Mouse (Mus musculus): ENCODE results near the gene Sept9. TPM values are rescaled to one million over a fixed set of nuclear protein-coding genes. Genes with fewer than 3 reads are reported as not detected.

Sept9 gene
- total RNA-seq, 4 experiments from 2014 or later, result 68.1 to 76.4 (median 71.0) TPM

DNA sequence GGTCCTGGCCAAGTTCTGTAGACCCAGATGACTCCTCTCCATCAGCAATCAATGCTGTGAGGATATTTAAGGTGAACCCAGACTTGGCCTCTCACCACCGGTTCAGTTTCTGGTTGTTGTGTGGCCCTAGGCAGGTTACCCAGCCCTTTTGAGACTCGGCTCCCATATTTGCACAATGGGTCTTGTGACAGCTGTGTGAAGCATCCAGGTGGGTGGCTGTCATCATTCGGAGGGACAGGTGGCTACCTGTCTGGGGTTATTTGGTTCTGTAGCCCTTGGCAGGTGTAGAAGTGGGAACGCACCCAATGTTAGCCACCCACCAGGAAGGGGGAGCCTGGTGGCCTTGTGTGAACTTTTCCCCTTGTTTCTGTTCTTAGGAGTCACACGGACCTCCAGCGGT lies 19.0 kb downstream of the Sept9 start:
- no peak for DNase-seq (ENCODE audit: low spot score in 2 of 2)

DNA sequence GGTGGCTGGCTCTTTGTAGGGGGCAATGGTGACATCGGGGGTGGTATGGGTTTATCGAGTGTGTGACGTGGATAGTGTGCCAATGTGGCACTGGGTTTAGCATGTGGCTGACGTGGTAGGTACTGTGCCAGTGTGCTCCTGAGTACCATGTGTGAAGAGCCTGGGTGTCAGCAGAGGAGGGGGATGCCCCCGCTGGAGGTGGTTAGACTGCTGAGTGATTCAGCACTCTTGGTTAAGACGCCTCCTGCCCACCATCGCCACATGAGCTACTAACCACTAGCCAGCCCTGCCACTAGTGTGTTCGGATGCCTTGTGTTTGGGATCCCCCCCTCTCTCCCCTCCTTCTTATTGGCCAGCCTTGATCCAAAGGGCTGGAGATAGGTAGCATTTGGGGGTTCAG lies 21.3 kb downstream of the Sept9 start:
- no peak for DNase-seq (ENCODE audit: low spot score in 2 of 2)

DNA sequence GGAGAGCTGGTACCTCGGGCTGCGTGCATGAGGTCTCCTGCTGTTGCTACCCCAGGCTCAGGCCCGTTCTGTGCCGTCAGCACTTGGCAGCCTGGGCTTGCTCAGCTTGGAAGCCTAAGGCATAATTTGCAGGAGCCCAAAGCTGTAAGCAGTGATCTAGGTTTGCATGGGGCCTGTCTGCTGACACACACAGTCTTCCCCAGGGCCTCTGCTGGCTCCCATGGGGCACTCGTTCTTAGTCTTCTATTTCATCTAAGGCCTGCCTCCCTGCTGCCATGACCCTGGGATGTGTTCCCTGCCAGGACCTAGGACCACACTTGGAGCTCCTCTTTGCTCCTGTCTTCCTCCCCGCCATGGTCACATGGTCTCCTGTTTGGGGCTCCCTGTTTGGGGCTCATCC lies 21.7 kb downstream of the Sept9 start:
- DNase-seq (ENCODE audit: low spot score in 2 of 2), result no peak

DNA sequence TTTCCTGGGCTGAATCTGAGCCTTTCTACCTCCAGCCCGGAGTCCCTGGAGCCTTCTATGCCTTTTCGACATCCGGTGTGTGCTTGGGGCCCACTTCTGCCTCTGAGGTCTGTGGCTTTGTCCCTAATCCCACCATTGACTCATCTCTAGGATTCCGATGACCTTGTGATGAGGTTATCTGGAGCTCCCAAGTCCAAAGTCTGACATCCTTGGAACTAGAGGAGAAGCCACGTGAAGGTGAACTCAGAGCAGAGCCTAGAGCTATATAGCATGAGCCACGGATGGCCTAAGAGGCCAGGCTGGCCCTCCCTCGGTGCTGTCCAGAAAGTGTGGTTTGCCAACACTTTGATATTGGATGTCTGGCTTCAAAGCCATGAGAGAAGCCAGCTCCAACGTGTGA lies 23.4 kb downstream of the Sept9 start:
- no peak for DNase-seq (ENCODE audit: low spot score in 2 of 2)

DNA sequence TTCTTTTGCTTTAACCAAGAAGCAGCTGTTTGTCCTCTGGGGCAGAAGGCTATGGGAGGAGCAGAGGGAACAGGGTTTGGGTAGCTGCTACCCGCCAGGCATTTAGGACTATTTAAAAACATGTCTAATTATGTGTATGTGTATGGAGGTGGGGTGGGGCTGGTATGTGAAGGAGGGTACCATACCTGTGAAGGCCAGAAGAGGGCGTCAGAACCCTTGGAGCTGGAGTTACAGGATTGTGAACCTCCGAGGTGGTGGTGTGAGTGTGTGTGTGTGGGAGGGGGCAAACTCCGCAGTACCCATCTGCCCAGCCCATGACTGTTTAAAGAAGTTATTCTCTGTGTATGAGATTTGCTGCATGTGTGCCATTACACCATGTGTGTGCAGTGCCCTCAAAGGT lies 25.3 kb downstream of the Sept9 start:
- DNase-seq (ENCODE audit: low spot score in 2 of 2), result no peak

DNA sequence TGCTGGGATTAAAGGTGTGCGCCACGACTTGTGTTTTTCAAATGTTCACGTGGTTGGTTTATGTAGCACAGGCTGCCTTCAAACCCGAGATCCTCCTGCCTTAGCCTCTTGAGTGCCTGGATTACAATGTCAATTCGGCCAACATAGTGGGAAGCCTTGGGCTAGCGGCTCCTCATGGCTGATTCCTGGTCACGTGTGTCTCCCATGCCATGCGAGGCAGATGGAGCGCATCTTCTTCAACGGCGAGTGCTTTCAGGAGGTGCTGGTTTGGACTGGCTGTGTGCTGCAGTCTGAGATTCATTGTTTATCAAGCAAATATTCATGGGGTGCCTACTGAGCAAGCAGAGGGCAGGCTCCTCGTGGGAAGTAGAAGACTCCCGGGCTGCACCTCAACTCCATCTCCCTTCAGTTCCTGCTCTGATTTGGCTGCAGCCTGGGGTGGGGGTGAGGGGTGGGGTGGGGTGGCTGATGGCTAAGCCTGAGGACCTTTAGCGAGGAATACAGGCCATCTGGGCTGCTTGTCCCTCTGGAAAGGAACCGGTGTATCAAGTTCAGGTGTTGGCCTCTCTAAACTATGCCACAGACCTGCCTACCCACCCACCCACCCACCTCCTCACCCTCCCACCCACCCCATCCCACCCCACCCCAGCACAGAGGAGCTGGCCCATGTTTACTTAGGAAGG lies 26.2 kb downstream of the Sept9 start:
- no peak for DNase-seq (ENCODE audit: low spot score in 2 of 2)

DNA sequence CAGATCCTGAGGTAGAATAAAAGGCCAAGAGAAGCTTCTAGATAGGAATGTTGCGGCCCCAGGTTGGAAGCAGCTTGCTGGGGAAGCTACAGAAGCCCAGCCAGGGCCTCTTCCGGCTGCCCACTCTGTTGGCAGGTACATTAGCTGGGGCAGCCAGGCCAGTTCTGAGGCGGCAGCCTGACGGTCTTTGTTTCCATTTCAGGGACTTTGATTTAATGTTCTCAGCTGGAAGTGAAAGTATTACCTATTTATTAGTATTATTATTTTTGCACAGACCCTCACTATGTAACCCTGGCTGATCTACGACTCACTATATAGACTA lies 26.7 kb downstream of the Sept9 start:
- no peak for DNase-seq (ENCODE audit: low spot score in 2 of 2)

DNA sequence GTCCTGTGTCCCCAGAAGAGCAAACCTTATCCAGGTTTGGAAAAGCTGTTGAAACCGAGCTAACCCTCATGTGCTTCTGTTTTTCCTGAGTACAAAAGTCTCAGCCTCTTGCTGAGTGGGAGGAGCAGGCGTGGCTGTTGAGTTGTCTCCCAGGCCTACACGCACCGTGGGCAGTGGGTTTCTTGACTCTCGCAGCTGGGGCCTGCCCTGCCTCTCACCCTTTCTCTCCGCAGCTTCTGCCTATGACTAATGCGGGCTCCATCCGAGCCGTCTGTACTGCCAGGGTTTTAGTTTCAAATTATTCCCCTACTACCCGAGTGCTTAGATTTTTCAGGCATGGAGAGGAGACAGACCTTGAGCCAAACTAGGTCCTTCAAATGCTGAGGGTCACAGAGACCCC lies 28.7 kb downstream of the Sept9 start:
- no peak for DNase-seq (ENCODE audit: low spot score in 2 of 2)

DNA sequence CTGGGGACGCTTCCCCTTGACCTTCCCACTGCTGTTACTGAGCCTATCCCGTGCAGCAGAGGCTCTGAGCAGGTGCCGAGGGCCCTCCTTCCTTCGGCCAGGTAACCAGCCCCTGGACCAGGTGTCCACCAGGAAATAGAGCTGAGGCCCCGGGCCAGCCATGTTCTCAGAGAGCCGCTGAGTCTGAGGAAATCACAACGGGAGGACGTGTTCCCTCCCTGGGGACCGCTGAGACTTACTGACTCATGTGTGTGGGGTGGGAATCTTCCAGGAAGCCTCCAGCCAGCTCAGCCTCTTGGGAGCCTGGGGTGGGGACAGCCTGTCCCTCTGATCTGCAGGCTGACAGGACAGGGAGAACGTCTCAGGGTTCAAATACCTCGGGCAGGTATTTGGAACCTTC lies 32.1 kb downstream of the Sept9 start:
- no peak for DNase-seq (ENCODE audit: low spot score in 2 of 2)

DNA sequence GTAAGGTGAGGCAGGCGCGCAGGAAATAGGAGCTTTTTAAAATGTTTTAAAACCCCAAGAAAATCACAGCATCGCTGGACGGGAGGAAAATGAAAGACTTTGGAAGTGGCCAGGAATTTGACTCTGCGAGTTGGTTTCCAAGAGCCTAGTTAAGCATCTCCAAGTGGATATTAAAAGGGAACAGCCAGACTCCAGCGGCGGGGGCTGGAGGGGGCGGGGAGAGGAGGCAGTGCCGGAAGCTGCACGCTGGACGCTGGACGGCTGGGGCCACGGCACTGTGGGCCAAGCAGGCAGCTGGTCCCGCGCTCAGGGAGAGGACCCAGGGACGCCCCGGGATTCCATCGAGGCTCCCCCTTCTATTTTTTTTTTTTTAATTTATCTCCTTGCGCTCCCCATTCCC lies 32.6 kb downstream of the Sept9 start:
- DNase-seq (ENCODE audit: low spot score in 2 of 2), result no peak

DNA sequence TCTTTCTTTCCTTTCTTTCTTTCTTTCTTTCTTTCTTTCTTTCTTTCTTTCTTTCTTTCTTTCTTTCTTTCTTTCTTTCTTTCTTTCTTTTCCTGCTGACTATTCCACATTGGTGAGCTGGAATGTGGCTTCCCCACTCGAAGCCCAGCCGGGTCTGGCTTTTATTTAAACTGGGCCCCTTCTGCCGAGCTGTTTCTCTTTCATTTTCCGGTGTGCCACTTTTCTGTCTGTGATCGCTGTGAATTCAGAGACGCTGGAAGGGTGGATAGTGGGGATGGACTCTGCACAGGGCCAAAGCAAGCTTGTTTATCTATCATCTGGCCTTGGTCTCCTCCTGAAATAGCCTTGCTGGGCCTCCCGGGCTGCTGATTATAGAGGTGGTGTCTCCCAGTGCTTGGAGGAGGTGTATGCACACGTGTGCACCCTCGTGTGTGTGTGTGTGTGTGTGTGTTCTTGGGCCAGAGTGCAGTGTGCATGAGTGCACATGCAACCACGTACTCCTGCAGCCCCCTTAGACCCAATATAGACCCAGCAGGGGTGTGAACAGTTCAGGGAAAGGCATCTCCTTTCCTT lies 33.5 kb downstream of the Sept9 start:
- DNase-seq (ENCODE audit: low spot score in 2 of 2), result no peak

DNA sequence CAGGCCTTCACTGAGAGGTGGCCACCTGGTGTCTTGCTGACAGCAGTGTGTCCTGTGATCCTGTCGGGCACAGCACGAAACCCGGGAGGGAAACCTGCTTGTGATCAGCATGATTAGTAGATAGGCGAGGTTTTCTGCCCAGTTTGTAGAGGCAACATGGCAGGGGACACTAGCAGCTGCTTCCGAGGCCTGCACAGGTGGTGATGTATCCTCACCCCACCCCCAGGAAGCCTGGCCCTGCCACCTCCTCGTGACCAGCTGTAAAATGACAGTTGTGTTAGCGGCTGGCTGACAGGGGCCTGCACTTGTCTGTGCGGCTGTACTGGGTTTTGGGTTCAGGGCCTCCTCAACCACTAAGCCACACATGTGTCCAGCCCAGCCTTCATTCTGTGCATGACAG lies 34.4 kb downstream of the Sept9 start:
- DNase-seq (ENCODE audit: low spot score in 2 of 2), result no peak

DNA sequence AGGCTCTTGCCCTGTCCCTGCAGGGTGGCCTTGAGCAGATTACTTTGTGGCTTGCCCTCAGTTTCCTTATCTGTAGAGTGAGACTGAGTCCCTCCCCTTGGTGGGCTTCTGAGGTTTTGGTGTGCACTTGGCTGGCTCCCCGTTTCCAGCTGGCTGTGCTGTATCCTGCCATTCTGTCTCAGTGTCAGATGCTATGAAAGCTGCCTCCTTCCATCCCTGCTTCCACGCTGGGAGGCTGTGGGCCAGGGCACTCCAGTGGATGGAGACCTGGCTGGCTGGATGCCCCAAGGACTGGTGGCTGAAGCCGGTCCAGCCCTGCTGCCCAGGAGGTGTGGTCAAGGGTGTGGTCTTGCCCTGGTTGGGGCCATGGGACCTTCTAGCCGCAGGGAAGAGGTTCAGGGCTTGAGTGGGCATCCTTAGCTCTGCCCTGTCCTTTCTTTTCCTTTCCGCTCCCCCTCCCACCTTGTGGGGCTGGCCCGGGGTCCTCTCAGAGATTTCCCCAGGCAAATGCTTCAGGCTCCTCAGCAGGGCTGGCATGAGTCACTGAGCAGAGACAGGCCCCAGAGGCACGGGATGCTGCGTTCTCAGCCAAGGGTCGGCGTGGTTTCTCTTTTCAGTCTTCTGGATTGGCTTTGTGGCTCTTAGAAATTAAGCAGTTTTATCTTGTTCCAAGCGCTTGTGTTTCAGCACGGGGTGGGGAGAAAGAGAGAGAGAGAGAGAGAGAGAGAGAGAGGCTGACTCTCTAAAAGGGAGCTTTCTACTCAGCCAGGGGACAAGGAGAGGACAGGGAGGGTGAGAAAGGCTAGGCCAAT lies 35.8 kb downstream of the Sept9 start:
- DNase-seq (ENCODE audit: low spot score in 2 of 2), result no peak

DNA sequence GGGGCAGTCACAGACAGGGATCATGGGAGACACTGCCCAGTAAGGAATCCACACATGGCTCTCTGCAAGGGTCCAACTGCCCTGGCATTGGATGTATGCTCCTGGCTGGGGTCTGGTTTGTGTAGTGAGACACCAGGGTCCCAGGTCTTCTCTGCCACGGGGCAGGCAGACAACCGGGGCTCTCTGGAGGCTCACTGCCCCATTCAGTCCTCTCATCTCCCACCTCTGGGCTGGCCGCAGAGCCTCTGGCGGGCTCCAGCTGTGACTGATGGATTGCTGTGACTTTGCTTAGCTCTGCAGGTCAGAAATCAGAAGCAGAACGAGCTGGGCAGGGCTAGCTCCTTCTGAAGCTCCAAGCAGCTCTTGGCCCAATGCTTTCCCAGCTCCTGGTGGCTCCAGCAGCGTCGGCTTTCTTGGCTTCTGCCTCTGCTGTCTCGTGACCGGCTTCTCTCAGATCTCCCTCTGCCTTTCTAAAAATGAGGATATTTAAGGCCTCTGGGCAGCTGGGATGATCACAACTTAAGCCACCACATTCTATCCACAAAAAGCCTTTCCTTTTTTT lies 36.5 kb downstream of the Sept9 start:
- no peak for DNase-seq (ENCODE audit: low spot score in 2 of 2)

DNA sequence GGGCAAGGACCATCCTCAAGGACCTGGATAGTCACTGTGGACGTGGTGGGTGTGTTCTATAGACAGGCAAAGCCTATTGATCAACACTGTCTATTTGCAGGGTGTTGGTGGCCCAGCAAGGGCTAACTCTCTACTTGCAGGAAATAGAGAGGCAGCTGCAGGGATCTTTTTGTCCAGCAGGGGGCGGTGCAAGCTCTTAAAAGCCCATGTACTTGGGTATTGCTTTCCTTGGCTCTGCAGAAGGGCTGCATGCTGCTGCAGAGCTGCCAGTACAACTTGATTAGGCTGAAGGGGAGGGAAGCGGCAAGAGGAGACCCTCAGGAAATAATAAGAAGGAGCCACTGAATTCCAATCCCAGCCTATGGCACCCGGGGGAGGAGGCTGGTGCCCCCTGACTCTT lies 38.7 kb downstream of the Sept9 start:
- DNase-seq (ENCODE audit: low spot score in 2 of 2), result peak; percentile 72 to 99

DNA sequence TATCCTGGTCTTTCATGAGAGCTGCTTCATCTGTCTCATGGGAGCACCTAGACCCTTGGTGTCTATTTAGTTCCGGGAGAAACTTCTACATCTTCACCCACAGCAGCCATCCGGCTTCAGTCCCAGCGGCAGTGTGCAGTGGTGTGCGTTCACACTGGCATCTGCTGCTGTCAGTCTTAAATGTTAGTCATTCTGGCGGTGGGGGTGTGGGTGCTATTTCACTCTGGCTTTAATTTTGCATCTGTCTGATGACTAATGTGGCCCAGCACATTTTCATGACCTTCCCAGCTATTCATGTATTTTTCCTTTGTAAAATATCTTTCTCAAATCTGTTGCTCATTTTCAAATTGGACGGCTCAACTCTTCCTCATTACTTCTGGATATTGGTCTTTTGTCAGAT lies 40.2 kb downstream of the Sept9 start:
- no peak for DNase-seq (ENCODE audit: low spot score in 2 of 2)

DNA sequence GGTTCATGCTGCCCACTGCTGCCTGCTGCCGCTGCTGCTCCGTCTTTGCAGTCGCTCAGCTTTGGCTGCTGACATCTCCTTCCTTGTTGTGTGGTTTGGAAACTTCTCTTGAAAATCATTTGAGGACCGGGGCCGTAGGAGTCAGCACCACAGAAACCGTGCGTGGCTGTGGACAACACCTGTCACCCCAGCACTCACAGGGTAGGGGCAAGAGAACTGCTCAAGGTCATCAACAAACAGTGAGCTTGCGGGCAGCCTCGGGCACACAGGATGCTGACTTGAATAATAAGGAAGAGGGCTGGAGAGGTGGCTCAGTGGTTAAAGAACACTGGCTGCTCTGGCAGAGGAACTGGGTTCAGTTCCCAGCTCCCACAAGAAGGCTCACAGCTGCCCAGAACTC lies 40.9 kb downstream of the Sept9 start:
- DNase-seq (ENCODE audit: low spot score in 2 of 2), result no peak

DNA sequence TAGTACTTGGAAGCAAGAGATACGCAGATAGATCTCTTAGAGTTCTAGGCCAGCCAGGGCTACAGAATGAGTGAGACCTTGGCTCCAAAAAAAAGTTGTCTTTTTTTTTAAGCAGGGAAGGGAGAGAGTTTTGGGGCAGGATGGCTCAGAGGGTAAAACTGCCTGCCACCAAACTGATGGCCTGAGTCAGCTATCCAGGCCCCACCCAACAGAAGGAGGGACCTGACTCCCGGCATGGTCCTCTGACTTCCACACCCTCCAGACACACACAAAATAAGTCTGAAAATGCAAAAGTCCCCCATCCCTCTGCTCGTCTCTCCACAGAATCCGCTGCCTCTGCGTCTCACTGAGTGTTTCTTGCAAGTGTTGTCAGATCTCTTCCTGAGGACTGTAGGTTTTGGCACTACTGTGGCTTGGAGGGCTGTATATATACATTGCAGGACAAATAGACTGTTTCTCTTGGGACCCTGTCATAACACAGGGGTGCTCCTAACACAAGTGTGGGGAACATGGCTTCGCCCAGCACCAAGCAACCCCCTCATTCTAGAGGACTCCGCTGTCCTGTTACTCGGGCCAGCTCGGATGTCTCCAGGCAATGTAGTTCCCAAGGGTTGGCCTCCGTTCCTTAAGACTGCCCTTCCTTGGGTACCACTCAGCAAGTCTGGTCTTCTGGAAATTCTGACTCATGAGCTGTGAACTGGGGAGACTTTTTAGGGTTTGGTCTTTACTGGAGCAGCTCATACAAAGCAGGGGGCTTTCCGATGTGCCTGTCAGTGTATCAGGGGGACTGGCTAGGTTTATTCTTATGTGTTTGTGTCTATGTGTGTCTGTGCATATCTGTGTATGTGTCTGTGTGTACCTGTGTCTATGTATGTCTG lies 41.6 kb downstream of the Sept9 start:
- DNase-seq (ENCODE audit: low spot score in 2 of 2), result no peak

DNA sequence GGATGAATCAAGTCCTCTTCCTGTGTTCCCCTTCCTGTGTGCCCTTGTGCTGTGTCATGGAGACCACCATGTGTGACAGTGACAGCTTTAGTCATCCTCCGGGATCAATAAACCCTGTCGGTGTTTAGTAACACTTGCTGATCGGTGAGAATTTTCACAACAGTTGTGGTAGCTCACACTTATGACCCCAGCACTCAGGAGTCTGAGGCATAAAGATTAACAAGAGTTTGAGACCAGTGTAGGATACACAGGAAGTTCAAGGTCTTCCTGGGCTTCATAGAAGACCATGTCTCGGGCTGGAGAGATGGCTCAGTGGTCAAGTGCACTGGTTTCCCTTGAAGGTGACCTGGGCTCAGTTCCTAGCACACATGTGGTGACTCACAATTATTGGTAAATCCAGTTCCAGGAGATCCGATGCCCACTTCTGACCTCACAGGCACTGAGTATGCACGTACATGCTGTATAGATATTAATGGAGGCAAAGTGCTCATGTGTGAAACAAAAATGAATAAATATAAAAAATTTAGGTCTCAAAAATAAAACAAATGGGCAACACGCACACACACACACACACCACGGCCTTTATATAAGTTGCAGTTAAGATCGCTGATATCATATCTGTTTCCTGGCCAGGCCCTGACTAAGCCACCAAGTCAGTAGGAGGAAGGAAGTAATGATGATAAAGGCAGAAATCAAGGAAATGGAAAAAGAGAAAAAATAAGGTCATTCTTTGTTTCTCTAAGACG lies 43.1 kb downstream of the Sept9 start:
- DNase-seq (ENCODE audit: low spot score in 2 of 2), result no peak

DNA sequence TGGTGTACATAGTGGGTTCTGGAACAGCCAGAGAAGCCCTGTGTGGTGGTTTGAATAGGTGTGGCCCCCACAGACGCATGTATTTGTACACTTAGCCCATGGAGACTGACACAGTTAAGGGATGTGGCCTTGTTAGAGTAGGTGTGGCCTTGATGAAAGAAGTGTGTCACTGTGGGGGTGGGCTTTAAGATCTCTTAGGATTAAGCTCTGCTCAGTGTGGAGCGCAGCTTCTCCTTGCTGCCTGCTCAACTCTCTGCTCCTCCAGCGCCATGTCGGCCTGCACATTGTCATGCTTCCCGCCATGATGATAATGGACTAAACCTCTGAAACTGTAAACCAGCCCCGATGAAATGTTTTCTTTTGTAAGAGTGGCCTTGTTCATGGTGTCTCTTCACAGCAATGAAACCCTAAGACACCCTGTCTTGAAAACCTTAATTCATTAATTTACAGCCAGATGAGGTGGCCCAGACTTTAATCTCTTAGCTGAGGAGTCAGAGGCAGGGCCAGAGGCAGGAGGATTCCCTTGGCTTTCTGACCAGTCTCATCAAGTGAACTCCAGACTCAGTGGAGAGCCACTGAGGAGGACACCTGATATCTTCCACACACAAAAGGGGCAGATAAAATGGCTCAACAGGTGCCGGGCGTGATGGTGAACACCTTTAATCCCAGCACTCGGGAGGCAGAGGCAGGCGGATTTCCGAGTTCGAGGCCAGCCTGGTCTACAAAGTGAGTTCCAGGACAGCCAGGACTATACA lies 44.3 kb downstream of the Sept9 start:
- no peak for DNase-seq (ENCODE audit: low spot score in 2 of 2)

Measured in left cerebral cortex, adult 8-10 months (tissue).